Mouse (Mus musculus) heart, embryonic 11.5 days (tissue): ENCODE measurements around the gene Rac2. TPM values are rescaled to one million over a fixed set of nuclear protein-coding genes. Genes with fewer than 3 reads are reported as not detected.

Experiments
- ATAC-seq: fragments of 200-750 bp; cut with Nextera tagmentation; replicated peaks from 2 replicates; pipeline ENCODE4 v1.8.0; 2017; ENCODE audit warnings: moderate library complexity; ENCODE audit not compliant: insufficient number of reproducible peaks, low FRiP score, low TSS enrichment
- H3K27ac ChIP-seq: fragments of 300-500 bp; sonication (generic); 2 replicates; pipeline ENCODE4 v1.5.1; 2014; ENCODE audit warnings: mild to moderate bottlenecking, low read depth, low read length
- H3K27me3 ChIP-seq: fragments of 300-500 bp; sonication (generic); 2 replicates; pipeline ENCODE4 v1.6.1; 2014; ENCODE audit warnings: mild to moderate bottlenecking, low read length, mixed read lengths; ENCODE audit not compliant: control insufficient read depth, insufficient read depth
- H3K36me3 ChIP-seq: fragments of 300-500 bp; sonication (generic); 2 replicates; pipeline ENCODE4 v1.6.1; 2014; ENCODE audit warnings: mild to moderate bottlenecking, low read length, moderate library complexity, mixed read lengths; ENCODE audit not compliant: control insufficient read depth, insufficient read depth
- H3K4me1 ChIP-seq: fragments of 300-500 bp; sonication (generic); 2 replicates; pipeline ENCODE4 v1.6.1; 2014; ENCODE audit warnings: low read length; ENCODE audit not compliant: control insufficient read depth, insufficient read depth
- H3K4me2 ChIP-seq: fragments of 300-500 bp; sonication (generic); 2 replicates; pipeline ENCODE4 v1.6.1; 2014; ENCODE audit warnings: mild to moderate bottlenecking, moderate library complexity
- H3K4me3 ChIP-seq: fragments of 300-500 bp; sonication (generic); 2 replicates; pipeline ENCODE4 v1.5.1; 2014; ENCODE audit warnings: low read depth, low read length
- H3K9ac ChIP-seq: fragments of 300-500 bp; sonication (generic); 2 replicates; pipeline ENCODE4 v1.6.1; 2014; ENCODE audit warnings: mild to moderate bottlenecking, low read depth, low read length, moderate library complexity
- H3K9me3 ChIP-seq: fragments of 300-500 bp; sonication (generic); replicated peaks from 2 replicates; pipeline ENCODE4 v1.6.1; 2016; ENCODE audit warnings: low read length; ENCODE audit not compliant: control insufficient read depth
- WGBS: fragments of 180-500 bp; shearing (Covaris S2); extraction: QIAGEN DNeasy Blood & Tissue Kit; methylation state at CpG from one replicate; pipeline ENCODE4 v1.1.7; 2014; ENCODE audit not compliant: insufficient replicate concordance; 5-methylcytosine and 5-hydroxymethylcytosine counted together
- polyA plus RNA-seq: library from polyadenylated mRNA; unstranded; fragments of >200 nt; fragmentation: Nextera tagmentation; extraction: Ambion mirVana; gene quantifications from 2 replicates; pipeline ENCODE4 v1.2.1, GENCODE M21; 2014

Rac2 gene
- polyA plus RNA-seq, 1 experiment from 2014 or later: 9.2 TPM

- Histone ChIP-seq H3K4me3 (no peak overlapping the region), H3K27me3 (no peaks in the 10 kb centered on the region; the same call in 1 of the 2 replicates), H3K9me3 (no peaks in the 10 kb centered on the region), H3K9ac (no peak overlapping the region), H3K4me1 (no peaks in the 10 kb centered on the region), H3K36me3 (no peaks in the 10 kb centered on the region), H3K4me2 (no peak overlapping the region), H3K27ac (no peak overlapping the region)
- WGBS: 90% methylated on average over 3 of the region's 3 CpGs
- ATAC-seq: no peak
These were observed 9.2 kb downstream of the Rac2 start for GRCm38 (mm10) chr15:78563344-78563743.

- H3K4me3 ChIP-seq: no peak overlapping the region
- H3K4me2 ChIP-seq: no peak overlapping the region
- H3K9me3 ChIP-seq: no peaks in the 10 kb centered on the region
- WGBS: 59% methylated on average over 11 of the region's 11 CpGs
- no peaks in the 10 kb centered on the region for H3K4me1 ChIP-seq
- H3K36me3 ChIP-seq: no peaks in the 10 kb centered on the region
- no peak overlapping the region for H3K27ac ChIP-seq
- ATAC-seq: no peak
- no peak overlapping the region for H3K9ac ChIP-seq
- no peaks in the 10 kb centered on the region for H3K27me3 ChIP-seq
These were observed 13.2 kb downstream of the Rac2 start for GRCm38 (mm10) chr15:78559141-78559979.

GRCm38 (mm10) chr15:78557693-78558535, 14.7 kb downstream of the Rac2 start:
- no peaks in the 10 kb centered on the region for H3K9me3 ChIP-seq
- no peaks in the 10 kb centered on the region for H3K4me1 ChIP-seq
- 49% methylated on average over 10 of the region's 10 CpGs for WGBS
- ATAC-seq: no peak
- H3K36me3 ChIP-seq: no peaks in the 10 kb centered on the region
- no peaks in the 10 kb centered on the region for H3K27me3 ChIP-seq
- no peak overlapping the region for H3K4me2 ChIP-seq
- no peak overlapping the region for H3K27ac ChIP-seq
- H3K4me3 ChIP-seq: no peak overlapping the region
- H3K9ac ChIP-seq: no peak overlapping the region

GRCm38 (mm10) chr15:78554545-78555313, 17.9 kb downstream of the Rac2 start:
- no peak for ATAC-seq
- 0 out of 2 replicates have a peak overlapping the region, but pooled peaks have one; percentile 1 for H3K4me3 ChIP-seq
- no peaks in the 10 kb centered on the region for H3K27me3 ChIP-seq
- H3K4me1 ChIP-seq: no peaks in the 10 kb centered on the region
- no peaks in the 10 kb centered on the region for H3K36me3 ChIP-seq
- no peak overlapping the region for H3K9ac ChIP-seq
- 55% methylated on average over 25 of the region's 25 CpGs for WGBS
- H3K4me2 ChIP-seq: peak overlapping the region; percentile 6
- no peak overlapping the region for H3K27ac ChIP-seq
- H3K9me3 ChIP-seq: no peaks in the 10 kb centered on the region; the same call in 1 of the 2 replicates

GRCm38 (mm10) chr15:78549189-78549734, 23.3 kb downstream of the Rac2 start:
- H3K4me1 ChIP-seq: peaks cover 9% of the 10 kb centered on the region; the same call in 1 of the 2 replicates
- no peak overlapping the region for H3K4me3 ChIP-seq
- no peaks in the 10 kb centered on the region; the same call in 1 of the 2 replicates for H3K9me3 ChIP-seq
- WGBS: 73% methylated on average over 4 of the region's 4 CpGs
- H3K36me3 ChIP-seq: no peaks in the 10 kb centered on the region
- no peak overlapping the region for H3K9ac ChIP-seq
- H3K27ac ChIP-seq: no peak overlapping the region
- no peak overlapping the region for H3K4me2 ChIP-seq
- H3K27me3 ChIP-seq: peaks cover 11% of the 10 kb centered on the region
- no peak for ATAC-seq

GRCm38 (mm10) chr15:78548711-78549110, 23.9 kb downstream of the Rac2 start:
- Histone ChIP-seq H3K4me1 (peaks cover 9% of the 10 kb centered on the region; the same call in 1 of the 2 replicates), H3K4me2 (no peak overlapping the region), H3K36me3 (no peaks in the 10 kb centered on the region), H3K4me3 (no peak overlapping the region), H3K9ac (no peak overlapping the region), H3K9me3 (no peaks in the 10 kb centered on the region; the same call in 1 of the 2 replicates), H3K27me3 (peaks cover 16% of the 10 kb centered on the region), H3K27ac (no peak overlapping the region)
- WGBS: 69% methylated on average over 8 of the region's 8 CpGs
- no peak for ATAC-seq

- Histone ChIP-seq H3K27ac (no peak overlapping the region), H3K9ac (no peak overlapping the region)
- WGBS: 17% methylated on average over 3 of the region's 3 CpGs
These were observed 24.3 kb downstream of the Rac2 start for GRCm38 (mm10) chr15:78548336-78548665.

More at GRCm38 (mm10) chr15:78548336-78548665, 24.3 kb downstream of the Rac2 start:
- ATAC-seq: no peak
- Histone ChIP-seq H3K4me1 (peaks cover 9% of the 10 kb centered on the region; the same call in 1 of the 2 replicates), H3K9me3 (no peaks in the 10 kb centered on the region; the same call in 1 of the 2 replicates), H3K4me2 (no peak overlapping the region), H3K4me3 (no peak overlapping the region), H3K36me3 (no peaks in the 10 kb centered on the region), H3K27me3 (peaks cover 19% of the 10 kb centered on the region)
